Mouse (Mus musculus) 416B (cell line): Measurements from ENCODE around the gene Ggt1.
A peak's percentile ranks its signal among the peaks of the same experiment; 100 is the strongest.
"Not testable (repeated sequence)": the region's sequence is repeated elsewhere in the genome, so short reads cannot be mapped to it uniquely, and the experiment has no call there.

ENCODE experiments used
- DNase-seq: peaks from one replicate; pipeline ENCODE4 v3.0.0; 2011; ENCODE audit warnings: low read depth

The Ggt1 gene

DNA sequence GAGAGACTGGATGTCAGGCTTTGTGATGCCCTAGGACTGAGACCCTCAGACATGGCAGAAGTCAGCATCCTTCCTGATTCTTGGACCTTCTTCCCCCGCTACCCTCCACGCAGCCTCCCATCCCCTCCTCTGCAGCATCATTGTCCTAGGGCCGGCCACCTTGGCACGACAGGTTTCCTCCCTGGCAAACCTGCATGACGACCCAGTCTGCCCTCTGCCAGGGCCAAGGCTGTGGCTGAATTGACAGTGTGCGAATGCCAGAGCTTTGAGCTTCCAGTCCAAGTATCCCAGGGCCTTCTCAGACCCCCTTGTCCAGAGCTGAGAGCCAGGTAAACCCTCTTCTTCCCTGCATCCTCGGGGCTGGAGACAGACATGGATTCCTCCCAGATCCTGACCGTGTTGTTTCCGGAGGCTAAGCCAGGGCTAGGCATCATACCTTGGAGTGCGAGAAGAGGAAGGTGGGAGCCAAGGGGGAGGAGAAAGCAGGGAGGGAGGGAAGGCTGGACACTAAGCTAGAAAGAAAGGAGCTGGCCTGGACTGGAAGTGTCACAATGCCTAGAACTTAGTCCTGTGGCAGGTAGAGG lies at the start of gene Ggt1:
Ggt1 (plus strand) TSS at position 534 of the 584 bp plus-strand sequence.
- DNase-seq, result no peak

DNA sequence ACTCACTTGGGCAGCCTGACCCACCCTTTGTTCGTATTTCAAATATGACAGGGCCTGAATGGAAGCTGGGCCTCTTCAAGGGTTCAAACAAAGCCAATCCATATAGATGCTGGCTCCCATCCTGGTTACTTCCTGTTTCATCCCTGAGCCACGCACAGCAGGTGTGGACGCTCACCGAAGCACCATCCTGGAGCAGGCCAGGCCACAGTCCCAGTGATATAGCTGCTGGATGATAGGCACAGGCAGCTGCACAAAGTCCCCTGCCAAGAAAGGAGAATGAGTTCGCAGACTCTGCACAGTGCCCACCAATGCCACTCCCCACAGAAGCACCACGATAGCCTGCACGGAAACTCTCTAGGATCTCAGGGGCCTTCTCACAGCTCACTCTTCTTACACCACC lies 49.5 kb upstream of the Ggt1 start:
- no peak for DNase-seq

GRCm38 (mm10) chr10:75512796-75513195 lies 48.6 kb upstream of the Ggt1 start:
- DNase-seq, result no peak

- DNase-seq, result no peak
Observed at GRCm38 (mm10) chr10:75513306-75514067, 47.9 kb upstream of the Ggt1 start.

- DNase-seq, result no peak
Observed at GRCm38 (mm10) chr10:75514361-75514760, 47.0 kb upstream of the Ggt1 start.

DNA sequence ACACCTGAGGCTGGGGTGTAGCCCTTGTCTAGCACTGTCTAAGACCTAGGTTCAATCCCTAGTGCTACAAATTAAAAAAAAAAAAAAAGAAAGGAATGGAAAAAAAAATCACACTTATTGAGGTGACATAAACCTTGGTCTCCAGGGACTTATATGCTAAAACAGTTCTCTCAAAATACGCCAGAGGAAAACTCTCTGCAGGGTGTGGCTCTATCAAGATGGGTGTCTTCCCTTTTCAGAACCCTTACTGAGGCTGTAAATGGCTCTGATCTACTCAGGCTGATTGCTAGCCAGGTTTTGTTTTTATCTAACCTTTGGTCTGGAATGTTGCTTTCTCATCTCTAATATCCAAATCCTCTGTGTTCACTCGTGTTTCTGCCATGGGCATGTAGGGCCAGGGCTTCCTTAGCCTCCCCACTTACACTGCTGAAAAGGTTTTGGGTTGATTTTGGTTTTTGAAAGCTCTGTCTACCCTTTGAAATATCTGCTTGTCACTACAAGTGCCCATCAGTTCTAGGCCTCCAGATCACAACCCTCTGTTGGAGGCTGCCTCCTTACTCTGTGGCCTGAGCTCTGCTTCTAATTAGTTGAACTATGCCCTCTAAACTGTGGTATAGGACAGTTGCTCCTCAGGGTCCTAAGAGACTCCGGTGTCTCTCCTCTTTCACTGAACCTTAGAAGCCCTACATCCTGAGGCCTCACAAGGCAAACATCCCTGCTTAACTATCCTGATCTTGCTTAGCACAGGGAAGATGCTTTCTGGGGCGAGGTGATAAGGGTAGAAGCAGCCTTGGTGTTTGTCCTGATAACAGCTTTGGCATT lies 46.0 kb upstream of the Ggt1 start:
- DNase-seq, result no peak

GRCm38 (mm10) chr10:75516038-75516723 lies 45.2 kb upstream of the Ggt1 start:
- DNase-seq, result peak; percentile 36

DNA sequence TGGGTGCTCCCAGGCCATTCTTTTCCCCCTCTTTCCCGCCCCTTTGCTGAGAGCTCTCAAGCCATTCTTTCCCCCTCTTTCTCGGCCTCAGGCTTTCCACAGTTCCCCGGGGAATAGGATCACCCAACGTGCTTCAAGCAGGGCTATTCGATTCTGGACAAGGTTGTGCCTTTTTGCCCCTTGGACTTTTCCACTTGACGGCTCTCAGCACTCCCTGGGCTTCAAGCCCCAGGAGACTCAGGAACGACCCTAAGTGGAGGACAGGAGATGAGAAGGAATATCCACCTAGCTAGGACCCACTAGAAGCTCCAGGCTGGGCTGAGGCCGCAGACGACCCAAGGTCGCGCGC lies 44.7 kb upstream of the Ggt1 start:
- no peak for DNase-seq

DNA sequence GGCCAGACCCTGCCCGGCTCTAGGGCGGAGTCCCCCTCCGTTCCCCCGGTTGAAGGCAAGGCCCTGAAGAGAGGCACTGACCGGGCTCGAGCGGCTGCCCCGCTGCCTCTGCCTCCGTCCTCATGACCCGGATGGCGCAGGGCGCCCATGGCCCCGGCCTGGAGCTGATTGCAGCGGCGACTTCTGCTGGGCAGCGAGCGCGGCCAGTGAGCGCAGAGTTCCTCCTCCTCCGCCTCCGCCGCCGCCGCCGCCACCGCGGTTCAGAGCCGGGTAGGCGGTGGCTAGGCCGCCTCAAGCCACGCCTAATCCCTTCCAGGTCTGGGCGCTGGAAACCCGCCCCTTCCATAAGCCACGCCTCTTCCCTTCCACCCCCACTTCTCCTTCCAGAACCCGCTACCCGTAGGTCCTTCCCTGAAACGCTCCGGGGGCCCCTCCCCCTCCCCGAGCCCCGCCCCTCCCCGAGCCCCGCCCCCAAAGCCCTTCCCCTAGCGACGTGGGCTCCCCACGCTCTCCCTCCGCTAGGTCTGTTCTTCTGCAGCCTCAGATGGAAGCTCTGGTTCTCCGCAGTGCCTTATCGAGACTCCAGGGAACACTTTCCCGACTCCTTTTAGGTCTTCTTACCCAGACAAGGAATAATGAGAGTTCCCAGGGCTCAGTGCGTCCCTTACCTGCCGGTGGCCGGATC lies 44.2 kb upstream of the Ggt1 start, which contains the start of gene Snrpd3:
Snrpd3 (plus strand) TSS at position 479 of the 685 bp plus-strand sequence.
- peak; percentile 98 for DNase-seq

DNA sequence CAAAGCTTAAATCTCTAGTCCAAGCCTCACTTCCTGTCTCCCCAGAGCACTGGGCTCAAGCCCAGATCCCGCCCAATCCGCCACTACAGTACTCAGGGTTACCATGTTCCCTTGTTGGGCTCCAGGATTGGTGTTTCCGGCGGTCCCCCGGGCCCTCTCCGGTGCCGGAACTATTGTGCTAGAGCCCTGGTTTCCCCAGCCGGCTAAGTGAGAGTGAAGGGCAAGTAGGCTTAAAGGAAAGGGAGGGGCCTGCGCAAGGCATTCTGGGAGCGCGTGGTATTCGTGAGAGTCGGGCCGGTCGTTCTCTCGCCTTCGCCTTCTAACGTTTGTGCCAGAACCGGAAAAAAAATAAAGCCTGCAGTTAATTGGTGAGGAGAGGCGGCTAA lies 43.7 kb upstream of the Ggt1 start, which contains the start of gene Gucd1:
Gucd1 (minus strand) TSS at position 215 of the 386 bp plus-strand sequence.
- peak; percentile 97 for DNase-seq

DNA sequence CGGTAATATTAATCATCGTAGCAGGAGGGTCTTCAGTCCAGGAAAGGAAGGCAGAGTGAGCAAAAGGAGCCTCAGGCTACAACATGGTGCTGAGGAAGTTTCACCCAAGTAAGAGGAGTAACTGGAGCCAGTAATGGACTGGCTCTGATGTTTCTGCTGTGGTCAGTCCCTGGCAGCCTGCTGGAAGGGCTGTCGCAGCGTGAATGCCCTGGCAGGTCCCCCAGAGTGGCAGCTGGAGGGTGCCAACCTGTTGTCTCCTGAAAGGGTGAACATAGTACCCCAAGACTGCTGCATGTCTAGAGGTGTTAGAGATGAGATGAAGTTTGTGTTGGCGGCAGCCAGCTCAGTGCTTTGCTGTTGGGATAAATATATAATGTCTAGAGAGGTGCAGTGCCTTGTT lies 40.8 kb upstream of the Ggt1 start:
- DNase-seq, result no peak

- no peak for DNase-seq
Observed at GRCm38 (mm10) chr10:75521643-75522042, 39.8 kb upstream of the Ggt1 start.

- DNase-seq, result not testable (repeated sequence)
Observed at GRCm38 (mm10) chr10:75525450-75525849, 36.0 kb upstream of the Ggt1 start.

GRCm38 (mm10) chr10:75530322-75530721 lies 31.1 kb upstream of the Ggt1 start:
- DNase-seq, result no peak

- DNase-seq, result no peak
Observed at GRCm38 (mm10) chr10:75531532-75532090, 29.8 kb upstream of the Ggt1 start.

- DNase-seq, result no peak
Observed at GRCm38 (mm10) chr10:75534216-75534615, 27.2 kb upstream of the Ggt1 start.

DNA sequence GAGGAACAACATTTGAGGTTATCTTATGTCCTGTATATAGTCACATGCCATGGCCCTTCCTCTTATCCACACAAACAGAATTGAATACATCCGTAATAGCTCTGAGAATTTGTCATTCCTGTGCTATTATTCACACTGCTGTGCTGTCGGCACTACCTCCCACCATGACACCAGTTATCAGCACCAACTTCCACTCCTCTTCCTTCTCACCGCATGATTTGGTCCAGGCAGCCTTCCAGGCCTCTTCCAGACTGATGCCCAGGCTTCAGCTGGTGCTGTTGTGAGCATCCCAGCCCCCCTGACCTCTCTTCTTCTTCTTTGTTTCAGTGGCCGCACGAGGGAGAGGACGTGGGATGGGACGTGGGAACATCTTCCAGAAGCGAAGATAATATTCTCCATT lies 26.5 kb upstream of the Ggt1 start:
- no peak for DNase-seq

GRCm38 (mm10) chr10:75535423-75535822 lies 26.0 kb upstream of the Ggt1 start:
- no peak for DNase-seq

DNA sequence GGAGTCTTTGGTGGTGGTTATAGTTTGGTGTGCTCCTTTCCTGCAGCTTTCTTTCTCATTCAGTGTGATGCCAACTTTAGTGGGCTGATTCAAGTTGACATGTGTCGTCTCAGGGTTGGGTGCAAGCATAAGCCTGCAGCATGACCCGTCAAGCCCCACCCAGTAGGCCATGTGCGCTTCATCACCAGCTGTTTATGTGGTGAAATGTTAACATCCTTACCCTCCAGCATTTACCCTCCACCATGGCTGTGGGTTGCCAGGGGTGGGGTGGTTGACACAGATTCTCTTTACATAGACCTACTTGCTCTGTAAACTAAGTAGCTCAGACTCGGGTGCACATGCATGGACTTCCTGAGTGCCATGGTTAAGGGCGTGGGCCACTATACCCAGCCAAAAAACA lies 25.3 kb upstream of the Ggt1 start:
- DNase-seq, result no peak

DNA sequence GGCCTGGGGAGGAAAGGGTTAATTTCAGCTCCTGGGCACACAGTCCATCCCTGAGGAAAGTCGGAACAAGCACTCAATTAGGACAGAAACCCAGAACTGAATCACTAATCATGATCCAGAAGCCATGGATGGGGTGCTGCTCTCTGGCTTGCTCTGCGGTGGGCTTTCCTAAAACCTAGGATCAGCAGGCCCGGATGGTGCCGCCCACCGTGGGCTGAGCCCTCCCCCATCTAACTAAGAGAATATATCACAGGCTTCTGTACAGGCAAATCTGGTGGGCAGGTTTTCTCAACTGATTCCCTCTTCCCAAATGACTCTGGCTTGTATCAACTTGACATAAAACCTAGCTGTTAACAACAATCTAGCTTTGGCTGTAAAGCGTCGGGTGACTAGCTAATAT lies 13.5 kb upstream of the Ggt1 start:
- DNase-seq, result no peak

GRCm38 (mm10) chr10:75548486-75548885 lies 12.9 kb upstream of the Ggt1 start:
- DNase-seq, result no peak
